In the genomic region with DNA sequence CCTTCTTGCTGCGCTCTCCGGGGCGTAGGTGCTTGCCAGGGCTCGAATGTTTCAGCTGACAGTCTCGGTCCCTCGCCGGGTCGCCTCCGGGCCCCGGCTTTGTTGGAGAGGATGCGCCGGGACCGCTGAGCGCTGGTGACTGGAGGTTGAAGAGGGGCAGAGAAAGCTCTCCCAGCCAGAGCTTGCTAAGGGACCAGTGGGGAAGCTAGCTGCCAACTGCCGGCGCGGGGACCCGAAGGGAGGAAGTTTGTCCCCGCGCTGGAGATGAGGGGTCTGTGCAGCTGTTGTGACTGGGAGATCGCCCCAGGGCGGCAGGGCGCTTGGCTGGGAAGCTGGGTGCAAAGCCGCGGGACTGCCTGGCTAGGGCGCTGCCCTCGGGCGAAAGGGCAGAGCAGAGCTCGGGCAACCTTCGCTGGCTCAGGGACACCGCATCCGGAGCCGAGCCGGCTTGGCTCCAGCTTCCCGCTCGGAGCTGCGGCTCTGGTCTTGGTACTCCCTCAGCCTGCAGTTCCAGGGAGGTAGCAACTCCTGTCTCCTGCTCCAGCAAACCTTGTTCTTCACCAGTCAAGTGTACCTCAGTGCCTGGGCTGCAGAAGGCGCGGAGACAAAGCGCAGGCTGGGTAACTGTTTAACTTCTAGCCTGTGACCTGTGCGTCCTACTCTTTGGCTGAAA, we compare ENCODE assay signal across 7 mouse cellular contexts. TPM values are rescaled to one million over a fixed set of nuclear protein-coding genes. Genes with fewer than 3 reads are reported as not detected.
DNase-seq lines count a peak whose midpoint lies in the region; ATAC-seq and TF ChIP-seq lines count a peak whose summit lies in the region.

No protein-coding gene starts in this region.

- ATAC-seq in intestine, embryonic 14.5 days (replicated peaks; ENCODE audit: low FRiP score, low TSS enrichment, low read depth): peak; percentile 74
- ATAC-seq in limb, embryonic 11.5 days (ENCODE audit: insufficient number of reproducible peaks, low FRiP score, low TSS enrichment, low read depth): peak; percentile 45; the same call in 1 of the 2 replicates
- peak; percentile 73 for ATAC-seq in midbrain, postnatal 0 days (ENCODE audit: low FRiP score)

- H3K9ac ChIP-seq in intestine, embryonic 14.5 days (ENCODE audit: low read length): peak overlapping the region; percentile 44
- peak overlapping the region; percentile 58 for H3K9ac ChIP-seq in limb, embryonic 11.5 days (ENCODE audit: low read length)
- peak overlapping the region; percentile 75 for H3K9ac ChIP-seq in midbrain, postnatal 0 days (replicated peaks; ENCODE audit: low read length, poor library complexity, severe bottlenecking)

- peaks cover 21% of the 10 kb centered on the region for H3K27me3 ChIP-seq in intestine, embryonic 14.5 days (replicated peaks; ENCODE audit: control insufficient read depth, insufficient read depth, low read length)
- peaks cover 24% of the 10 kb centered on the region for H3K27me3 ChIP-seq in limb, embryonic 11.5 days (ENCODE audit: control insufficient read depth, insufficient read depth, low read length)
- H3K27me3 ChIP-seq in midbrain, postnatal 0 days (ENCODE audit: insufficient read depth, low read length): no peaks in the 10 kb centered on the region

- TF ChIP-seq CTCF in midbrain, postnatal 0 days (IDR thresholded peaks at IDR 0.05): no peak

- H3K9me3 ChIP-seq in intestine, embryonic 14.5 days (ENCODE audit: control insufficient read depth, low read length): no peaks in the 10 kb centered on the region
- H3K9me3 ChIP-seq in limb, embryonic 11.5 days (ENCODE audit: control insufficient read depth, low read length): no peaks in the 10 kb centered on the region
- no peaks in the 10 kb centered on the region for H3K9me3 ChIP-seq in midbrain, postnatal 0 days (ENCODE audit: low read length)

- peak overlapping the region; percentile 55 for H3K4me3 ChIP-seq in intestine, embryonic 14.5 days (ENCODE audit: low read depth, low read length)
- H3K4me3 ChIP-seq in limb, embryonic 11.5 days (ENCODE audit: low read depth, low read length): peak overlapping the region; percentile 59
- peak overlapping the region; percentile 67 for H3K4me3 ChIP-seq in midbrain, postnatal 0 days (ENCODE audit: low read depth, low read length)

- no peaks in the 10 kb centered on the region for H3K4me1 ChIP-seq in intestine, embryonic 14.5 days (replicated peaks; ENCODE audit: control insufficient read depth, insufficient read depth, low read length)
- H3K4me1 ChIP-seq in limb, embryonic 11.5 days (ENCODE audit: control insufficient read depth, insufficient read depth, low read length): peaks cover 3% of the 10 kb centered on the region; the same call in 1 of the 2 replicates
- H3K4me1 ChIP-seq in midbrain, postnatal 0 days (ENCODE audit: insufficient read depth, low read length): peaks cover 3% of the 10 kb centered on the region

- no peaks in the 10 kb centered on the region for H3K36me3 ChIP-seq in intestine, embryonic 14.5 days (ENCODE audit: control insufficient read depth, insufficient read depth, low read length)
- no peaks in the 10 kb centered on the region for H3K36me3 ChIP-seq in limb, embryonic 11.5 days (ENCODE audit: control insufficient read depth, insufficient read depth, low read length)
- no peaks in the 10 kb centered on the region for H3K36me3 ChIP-seq in midbrain, postnatal 0 days (ENCODE audit: insufficient read depth, low read length)

- WGBS in intestine, embryonic 14.5 days: under 1% methylated on average over 41 of the region's 41 CpGs
- under 1% methylated on average over 38 of the region's 41 CpGs for WGBS in limb, embryonic 11.5 days
- WGBS in midbrain, postnatal 0 days: 1% methylated on average over 40 of the region's 41 CpGs

- H3K4me2 ChIP-seq in intestine, embryonic 14.5 days (ENCODE audit: low read length): peak overlapping the region; percentile 88
- H3K4me2 ChIP-seq in limb, embryonic 11.5 days (ENCODE audit: low read depth, severe bottlenecking): peak overlapping the region; percentile 99
- H3K4me2 ChIP-seq in midbrain, postnatal 0 days (ENCODE audit: low read depth, low read length, poor library complexity, severe bottlenecking): peak overlapping the region; percentile 77

- H3K27ac ChIP-seq in intestine, embryonic 14.5 days (ENCODE audit: low read depth): 0 out of 2 replicates have a peak overlapping the region, but pooled peaks have one; percentile 22
- H3K27ac ChIP-seq in limb, embryonic 11.5 days (replicated peaks; ENCODE audit: low read depth, low read length): no peak overlapping the region
- peak overlapping the region; percentile 88 for H3K27ac ChIP-seq in midbrain, postnatal 0 days (ENCODE audit: low read depth, low read length)

- peak; percentile 10 for DNase-seq in adrenal gland, adult 8-10 months
- DNase-seq in cerebellum, adult 9-11 months: peak; percentile 80
- peak; percentile 22 to 36 for DNase-seq in frontal cortex, postnatal 14 days (ENCODE audit: low spot score in 2 of 2)
- peak; percentile 79 for DNase-seq in intestine, embryonic 14.5 days (ENCODE audit: low spot score)
- DNase-seq in limb, embryonic 11.5 days (ENCODE audit: low spot score): peak; percentile 67
- DNase-seq in midbrain, postnatal 0 days (ENCODE audit: low spot score): peak; percentile 45
- peak; percentile 6 for DNase-seq in urinary bladder, postnatal 25 days (ENCODE audit: low spot score)

RNA-seq across cellular contexts. Expression of gene Lin7a, which starts 0.8 kb away (rescaled TPM):
- 1 to 10 TPM; 3.9 to 5.9 (median 4.6) TPM for total RNA-seq in adrenal gland, adult 8-10 months (2022)
- polyA plus RNA-seq in intestine, embryonic 14.5 days (2014; fragmentation: Nextera tagmentation; extraction: Ambion mirVana): 5.9 and 7.7 TPM in 2 replicates
- 1.3 and 1.8 TPM in 2 replicates for polyA plus RNA-seq in limb, embryonic 11.5 days (2014; fragmentation: Nextera tagmentation; extraction: Ambion mirVana)
- 41.7 and 44.6 TPM in 2 replicates for total RNA-seq in midbrain, postnatal 0 days (2014; rRNA removed)
- 27.0 and 28.5 TPM in 2 replicates for polyA plus RNA-seq in midbrain, postnatal 0 days (2015; fragmentation: Nextera tagmentation; extraction: Ambion mirVana)

Comparison
In these comparisons a context has a peak if more than half of its experiments do, and no peak if none do; other contexts are left out.
1. DNase-seq: peak in every context shown above with its lines; median percentile 80 in cerebellum, adult 9-11 months; 79 in intestine, embryonic 14.5 days; 67 in limb, embryonic 11.5 days; 45 in midbrain, postnatal 0 days; 29 in frontal cortex, postnatal 14 days; 10 in adrenal gland, adult 8-10 months; 6 in urinary bladder, postnatal 25 days.